Mouse (Mus musculus) brain, embryonic 14.5 days (tissue): ENCODE measurements around the gene Fam120b.

Experiments
- CTCF ChIP-seq: fragments of 200-500 bp; IDR thresholded peaks from 2 replicates; pipeline ENCODE4 v1.5.1; 2012; ENCODE audit warnings: inconsistent platforms, mild to moderate bottlenecking, moderate library complexity, borderline replicate concordance; ENCODE audit not compliant: insufficient read depth, insufficient read length; ENCODE audit errors: extremely low read depth
- POLR2A ChIP-seq: fragments of 200-500 bp; IDR thresholded peaks from 2 replicates; pipeline ENCODE4 v1.6.1; 2012; ENCODE audit warnings: mild to moderate bottlenecking, inconsistent platforms, borderline replicate concordance; ENCODE audit not compliant: poor library complexity, insufficient read depth, insufficient read length, severe bottlenecking; ENCODE audit errors: extremely low read depth

GRCm38 (mm10) chr17:15459761-15460160 lies 63.8 kb downstream of the Fam120b start:
- TF ChIP-seq CTCF (no peak), POLR2A (no peak)
